Mouse (Mus musculus): ENCODE data around the gene Myo15b. TPM values are rescaled to one million over a fixed set of nuclear protein-coding genes. Genes with fewer than 3 reads are reported as not detected.

Myo15b gene
- 0.42 to 0.63 TPM (median 0.51 TPM) in 3 of 4 replicates, not detected in the other for total RNA-seq (2023; ENCODE audit: inconsistent age)

GRCm38 (mm10) chr11:115858354-115858753 lies at the start of gene Myo15b:
Gene Myo15b, plus strand, starts transcription at chr11:115858406.

GRCm38 (mm10) chr11:115813507-115814296 lies 44.5 kb upstream of the Myo15b start, which contains the start of gene Caskin2:
Gene Caskin2, minus strand, starts transcription at chr11:115813639.

GRCm38 (mm10) chr11:115814605-115815450 lies 43.4 kb upstream of the Myo15b start, which contains the start of gene Tsen54:
Gene Tsen54, plus strand, starts transcription at chr11:115814724.

GRCm38 (mm10) chr11:115823774-115824740 lies 34.1 kb upstream of the Myo15b start, which contains the start of gene Llgl2:
Gene Llgl2, plus strand, starts transcription at chr11:115824049.

DNA sequence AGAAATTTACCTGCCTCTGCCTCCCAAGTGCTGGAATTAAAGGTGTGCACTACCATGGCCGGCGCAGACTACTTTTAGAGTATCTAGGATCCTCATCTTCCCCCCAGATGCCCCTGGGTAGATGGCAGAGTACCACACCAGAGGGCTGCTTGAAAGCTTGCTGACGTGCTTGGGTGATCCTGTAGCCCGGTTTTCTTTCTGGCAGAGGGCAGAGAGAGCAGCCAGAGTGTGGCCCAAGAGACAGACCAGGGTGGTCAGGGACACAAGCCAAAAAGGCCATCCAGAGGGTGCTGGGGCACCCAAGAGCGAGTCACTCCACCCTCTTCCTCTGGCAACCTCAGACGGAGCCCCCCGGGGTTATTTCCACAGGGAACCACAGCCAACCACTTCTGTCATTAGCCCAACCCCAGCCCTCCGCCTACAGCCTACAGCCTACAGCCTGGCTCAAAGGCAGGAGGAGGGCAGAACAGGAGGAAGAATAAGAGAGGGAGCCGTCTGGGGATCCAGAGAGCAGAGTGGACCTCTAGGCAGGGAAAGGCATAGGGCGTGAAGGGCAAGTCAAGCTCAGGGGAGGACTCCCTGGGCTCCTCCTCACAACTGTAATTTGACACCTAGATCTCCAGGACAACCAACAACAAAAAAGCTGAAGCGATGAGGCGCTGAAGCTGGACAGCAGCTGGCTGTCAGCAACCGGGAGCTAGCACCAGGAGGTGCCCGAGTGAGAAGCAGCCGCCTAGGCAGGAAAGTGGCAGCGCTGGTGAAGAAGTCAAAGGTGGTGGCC lies 41.5 kb downstream of the Myo15b start, which contains the start of gene Smim5:
Gene Smim5 (plus strand): TSS at position 481 of the 781 bp plus-strand sequence.

GRCm38 (mm10) chr11:115911632-115912376 lies 53.6 kb downstream of the Myo15b start, which contains the start of gene Smim6:
Gene Smim6, plus strand, starts transcription at chr11:115912017.

GRCm38 (mm10) chr11:115933108-115933746 lies 75.0 kb downstream of the Myo15b start, which contains the start of the genes Sap30bp and Recql5:
Gene Sap30bp, plus strand, starts transcription at chr11:115933282.
Gene Recql5, minus strand, starts transcription at chr11:115933477.

Other genes starting within 250 kb of the Myo15b start
- gene Mif4gd, start 245.4 kb upstream of the Myo15b start, total RNA-seq (2023; ENCODE audit: inconsistent age): 285 to 296 TPM (median 290 TPM) in 4 replicates
- gene Slc25a19, start 230.1 kb upstream of the Myo15b start, total RNA-seq (2023; ENCODE audit: inconsistent age): 104 to 121 TPM (median 107 TPM) in 4 replicates
- gene Grb2, start 149.8 kb upstream of the Myo15b start, total RNA-seq (2023; ENCODE audit: inconsistent age): 286 to 382 TPM (median 375 TPM) in 4 replicates
- gene Tmem94, start 93.0 kb upstream of the Myo15b start, total RNA-seq (2023; ENCODE audit: inconsistent age): 51.4 to 54.2 TPM (median 52.6 TPM) in 4 replicates
- 3.4 to 5.3 TPM (median 3.9 TPM) in 4 replicates for gene Caskin2, start 44.8 kb upstream of the Myo15b start, total RNA-seq (2023; ENCODE audit: inconsistent age)
- gene Tsen54, start 43.7 kb upstream of the Myo15b start, total RNA-seq (2023; ENCODE audit: inconsistent age): 24.2 to 40.5 TPM (median 36.9 TPM) in 4 replicates
- 22.7 to 31.1 TPM (median 26.4 TPM) in 4 replicates for gene Llgl2, start 34.4 kb upstream of the Myo15b start, total RNA-seq (2023; ENCODE audit: inconsistent age)
- not detected in 4 replicates for gene Smim5, start 41.6 kb downstream of the Myo15b start, total RNA-seq (2023; ENCODE audit: inconsistent age)
- gene Smim6, start 53.6 kb downstream of the Myo15b start, total RNA-seq (2023; ENCODE audit: inconsistent age): not detected in 4 replicates
- gene Sap30bp, start 74.9 kb downstream of the Myo15b start, total RNA-seq (2023; ENCODE audit: inconsistent age): 40.8 to 57.3 TPM (median 51.2 TPM) in 4 replicates
- gene Recql5, start 75.1 kb downstream of the Myo15b start, total RNA-seq (2023; ENCODE audit: inconsistent age): 62.1 to 67.9 TPM (median 67.1 TPM) in 4 replicates
- 0.19 to 1.2 TPM (median 0.44 TPM) in 4 replicates for gene Itgb4, start 116.3 kb downstream of the Myo15b start, total RNA-seq (2023; ENCODE audit: inconsistent age)
- gene Galk1, start 154.3 kb downstream of the Myo15b start, total RNA-seq (2023; ENCODE audit: inconsistent age): 16.3 to 20.2 TPM (median 18.7 TPM) in 4 replicates
- gene H3f3b, start 169.6 kb downstream of the Myo15b start, total RNA-seq (2023; ENCODE audit: inconsistent age): 3,106 to 3,747 TPM (median 3,372 TPM) in 4 replicates
- 71.4 to 82.5 TPM (median 80.3 TPM) in 4 replicates for gene Unk, start 171.9 kb downstream of the Myo15b start, total RNA-seq (2023; ENCODE audit: inconsistent age)
- 58.7 to 68.2 TPM (median 59.6 TPM) in 4 replicates for gene Unc13d, start 219.6 kb downstream of the Myo15b start, total RNA-seq (2023; ENCODE audit: inconsistent age)
- 249 to 307 TPM (median 282 TPM) in 4 replicates for gene Wbp2, start 228.6 kb downstream of the Myo15b start, total RNA-seq (2023; ENCODE audit: inconsistent age)

Data from B cell, adult (primary cell).